Mouse (Mus musculus) CH12.LX (cell line): ENCODE results near the gene Kif13a. TPM values are rescaled to one million over a fixed set of nuclear protein-coding genes. Genes with fewer than 3 reads are reported as not detected.

Experiments
- DNase-seq: peaks from one replicate; pipeline ENCODE4 v3.0.0-alpha.2; 2013; ENCODE audit errors: extremely low read depth
- H3K27ac ChIP-seq: 2 replicates; pipeline ENCODE4 v1.5.1; 2012; ENCODE audit warnings: low read depth, mild to moderate bottlenecking, control low read depth, moderate library complexity; ENCODE audit not compliant: insufficient read depth
- H3K27me3 ChIP-seq: replicated peaks from 2 replicates; pipeline ENCODE3; 2012; ENCODE audit warnings: inconsistent platforms
- H3K36me3 ChIP-seq, 2 experiments: replicated peaks in 1 of 2; 2 replicates each; pipeline versions ENCODE3 to v1.6.1; 2012; ENCODE audit warnings: inconsistent platforms in 1 of 2, low read length in 1 of 2, mild to moderate bottlenecking in 1 of 2, mixed read lengths in 1 of 2, moderate library complexity in 1 of 2; ENCODE audit not compliant: control insufficient read depth in 1 of 2, insufficient read depth in 1 of 2
- H3K4me1 ChIP-seq, 2 experiments: 2 replicates each; pipeline ENCODE4 v1.6.1; 2012; ENCODE audit warnings: inconsistent platforms in 1 of 2, moderate library complexity in 1 of 2; ENCODE audit not compliant: insufficient read depth in 2 of 2, control insufficient read depth in 1 of 2
- H3K4me2 ChIP-seq: 2 replicates; pipeline ENCODE4 v1.6.1; 2012; ENCODE audit warnings: low read depth, mild to moderate bottlenecking, control low read depth; ENCODE audit not compliant: poor library complexity, insufficient read depth, severe bottlenecking
- H3K4me3 ChIP-seq, 3 experiments: fragments of 150-350 bp in 1 of 3; sonication (generic) in 1 of 3; replicated peaks in 1 of 3; 2 replicates each; pipeline versions ENCODE3 to v1.5.1; 2011 to 2012; ENCODE audit warnings: low read depth in 2 of 3, low read length in 2 of 3, mild to moderate bottlenecking in 2 of 3, moderate library complexity in 2 of 3, control low read depth in 1 of 3, improper control_type of control experiment in 1 of 3, inconsistent platforms in 1 of 3, mixed read lengths in 1 of 3; ENCODE audit not compliant: poor library complexity in 1 of 3
- H3K79me2 ChIP-seq: replicated peaks from 2 replicates; pipeline ENCODE4 v1.6.1; 2012; ENCODE audit warnings: mild to moderate bottlenecking, moderate library complexity; ENCODE audit not compliant: control insufficient read depth, poor library complexity, insufficient read depth, severe bottlenecking; ENCODE audit errors: extremely low read depth
- H3K9ac ChIP-seq: 2 replicates; pipeline ENCODE4 v1.6.1; 2012; ENCODE audit warnings: low read depth, mild to moderate bottlenecking, control low read depth, moderate library complexity; ENCODE audit not compliant: insufficient read depth
- H3K9me3 ChIP-seq: replicated peaks from 2 replicates; pipeline ENCODE3; 2012; ENCODE audit warnings: low read length, inconsistent platforms, mixed read lengths
- BHLHE40 ChIP-seq: IDR thresholded peaks from 2 replicates; pipeline ENCODE4 v1.6.1; 2011; ENCODE audit warnings: mild to moderate bottlenecking, low read depth, low read length, improper control_type of control experiment
- CHD1 ChIP-seq: IDR thresholded peaks from 2 replicates; pipeline ENCODE4 v1.6.1; 2012; ENCODE audit warnings: low read depth, low read length, improper control_type of control experiment, inconsistent platforms
- CTCF ChIP-seq, 2 experiments: IDR thresholded peaks in 1 of 2; conservative IDR thresholded peaks in 1 of 2; 2 replicates each; pipeline ENCODE4 v1.5.1; 2011 to 2012; ENCODE audit warnings: low read depth in 2 of 2, low read length in 2 of 2, improper control_type of control experiment in 1 of 2, inconsistent platforms in 1 of 2, mild to moderate bottlenecking in 1 of 2, moderate library complexity in 1 of 2
- E2F4 ChIP-seq: IDR thresholded peaks from 2 replicates; pipeline ENCODE4 v1.6.1; 2011; ENCODE audit warnings: low read depth, low read length, improper control_type of control experiment; ENCODE audit not compliant: insufficient replicate concordance
- ELF1 ChIP-seq: IDR thresholded peaks from 2 replicates; pipeline ENCODE4 v1.6.1; 2014; ENCODE audit warnings: low read depth, mild to moderate bottlenecking, inconsistent platforms, low read length, improper control_type of control experiment
- ETS1 ChIP-seq: conservative IDR thresholded peaks from 2 replicates; pipeline ENCODE4 v1.6.1; 2012; ENCODE audit warnings: low read depth, mild to moderate bottlenecking, inconsistent platforms, low read length, improper control_type of control experiment, moderate library complexity
- HCFC1 ChIP-seq: IDR thresholded peaks from 2 replicates; pipeline ENCODE4 v1.6.1; 2012; ENCODE audit warnings: low read depth, mild to moderate bottlenecking, inconsistent platforms, low read length, improper control_type of control experiment
- IRF4 ChIP-seq: IDR thresholded peaks from 2 replicates; pipeline ENCODE4 v1.6.1; 2014; ENCODE audit warnings: low read depth, mild to moderate bottlenecking, inconsistent platforms, low read length, improper control_type of control experiment
- JUND ChIP-seq: conservative IDR thresholded peaks from 2 replicates; pipeline ENCODE4 v1.6.1; 2011; ENCODE audit warnings: low read depth, low read length, improper control_type of control experiment
- MAFK ChIP-seq: IDR thresholded peaks from 2 replicates; pipeline ENCODE4 v1.6.1; 2011; ENCODE audit warnings: low read length, improper control_type of control experiment; ENCODE audit not compliant: insufficient replicate concordance
- MXI1 ChIP-seq: IDR thresholded peaks from 2 replicates; pipeline ENCODE4 v1.6.1; 2011; ENCODE audit warnings: mild to moderate bottlenecking, low read depth, low read length, improper control_type of control experiment
- MYC ChIP-seq: IDR thresholded peaks from 2 replicates; pipeline ENCODE4 v1.6.1; 2011; ENCODE audit warnings: low read depth, mild to moderate bottlenecking, improper control_type of control experiment, low read length
- NELFE ChIP-seq: IDR thresholded peaks from 2 replicates; pipeline ENCODE4 v1.6.1; 2011; ENCODE audit warnings: low read depth, low read length, improper control_type of control experiment
- RCOR1 ChIP-seq: conservative IDR thresholded peaks from 2 replicates; pipeline ENCODE4 v1.6.1; 2012; ENCODE audit warnings: low read depth, mild to moderate bottlenecking, inconsistent platforms, low read length, improper control_type of control experiment
- SIN3A ChIP-seq: IDR thresholded peaks from 2 replicates; pipeline ENCODE4 v1.6.1; 2012; ENCODE audit warnings: low read length, improper control_type of control experiment, inconsistent platforms
- SMC3 ChIP-seq: IDR thresholded peaks from 2 replicates; pipeline ENCODE4 v1.6.1; 2011; ENCODE audit warnings: low read depth, low read length, improper control_type of control experiment
- TBP ChIP-seq: conservative IDR thresholded peaks from 2 replicates; pipeline ENCODE4 v1.6.1; 2011; ENCODE audit warnings: low read depth, low read length, improper control_type of control experiment
- TCF12 ChIP-seq: IDR thresholded peaks from 2 replicates; pipeline ENCODE4 v1.6.1; 2014; ENCODE audit warnings: low read depth, mild to moderate bottlenecking, inconsistent platforms, low read length, improper control_type of control experiment
- UBTF ChIP-seq: IDR thresholded peaks from 2 replicates; pipeline ENCODE4 v1.6.1; 2012; ENCODE audit warnings: low read depth, mild to moderate bottlenecking, inconsistent platforms, low read length, improper control_type of control experiment, moderate library complexity
- USF2 ChIP-seq: conservative IDR thresholded peaks from 2 replicates; pipeline ENCODE4 v1.6.1; 2011; ENCODE audit warnings: low read depth, low read length, improper control_type of control experiment
- ZKSCAN1 ChIP-seq: IDR thresholded peaks from 2 replicates; pipeline ENCODE4 v1.6.1; 2012; ENCODE audit warnings: low read depth, inconsistent platforms, low read length, improper control_type of control experiment, borderline replicate concordance
- ZNF384 ChIP-seq: IDR thresholded peaks from 2 replicates; pipeline ENCODE4 v1.6.1; 2012; ENCODE audit warnings: low read depth, low read length, improper control_type of control experiment, inconsistent platforms
- dilution Hi-C: fragments of 300-500 bp; cut with MboI; formaldehyde crosslinking; loops from 2 replicates; pipeline ENCODE4 v1.14.3; 2020; ENCODE audit warnings: low sequenced_read_pairs; ENCODE audit not compliant: extremely low pct_unique_long_range_greater_than_20kb, extremely low pct_ligation_motif_present
- in situ Hi-C: fragments of 300-500 bp; cut with MboI; formaldehyde crosslinking; loops from 3 replicates; pipeline ENCODE4 v1.14.3; 2019; ENCODE audit warnings: low sequenced_read_pairs, low pct_ligation_motif_present, low pct_unique_long_range_greater_than_20kb, mixed read lengths
- polyA plus RNA-seq: library from polyadenylated mRNA; unstranded; fragments of >175 nt; gene quantifications from 2 replicates; pipeline ENCODE4 v1.2.1, GENCODE M21; 2012; ENCODE audit warnings: low read depth; ENCODE audit not compliant: insufficient read length
- total RNA-seq, 2 experiments: library from RNA; depleted of rRNA; stranded (reverse); fragments of 300-350 nt in 1 of 2; fragments of >200 nt in 1 of 2; gene quantifications; 2 replicates each; pipeline ENCODE4 v1.2.3; 2012 to 2014

Kif13a gene
- total and polyA plus RNA-seq, 3 experiments = not detected

DNA sequence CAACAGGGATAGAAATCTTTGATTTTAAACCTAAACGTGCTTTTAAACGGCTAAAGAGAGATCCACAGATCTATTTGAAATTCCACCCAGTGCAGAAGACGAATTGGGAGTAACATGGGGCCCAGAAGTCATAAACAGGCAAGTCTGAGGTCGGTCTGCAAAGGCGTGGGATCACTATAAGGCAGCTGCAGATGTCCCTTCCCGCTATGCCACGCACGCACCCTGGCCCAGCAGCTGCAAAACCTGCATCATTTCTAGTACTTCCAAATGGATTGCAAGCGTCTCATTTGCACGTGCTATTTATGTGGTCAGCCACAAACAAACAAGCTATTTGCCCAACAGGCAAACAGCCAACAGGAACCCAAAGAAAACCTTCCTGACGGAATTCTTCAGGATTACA lies 56.9 kb downstream of the Kif13a start:
- peaks cover 0 to 6% of the 10 kb centered on the region in 2 experiments; a peak in 2 of 4 replicates for H3K4me1 ChIP-seq
- H3K27ac ChIP-seq = no peak overlapping the region
- no peaks in the 10 kb centered on the region for H3K27me3 ChIP-seq
- H3K9me3 ChIP-seq = no peaks in the 10 kb centered on the region
- H3K4me2 ChIP-seq = no peak overlapping the region
- H3K9ac ChIP-seq = no peak overlapping the region
- no peaks in the 10 kb centered on the region for H3K36me3 ChIP-seq
- in situ Hi-C loops = no loop called here
- no peak for TF ChIP-seq HCFC1
- TF ChIP-seq CHD1 = no peak
- TF ChIP-seq MYC = no peak
- TF ChIP-seq, all 38 proteins: peak for 0
- dilution Hi-C loops = no loop called here
- no peaks in the 10 kb centered on the region for H3K79me2 ChIP-seq
- no peak overlapping the region for H3K4me3 ChIP-seq
- no peak for DNase-seq

- no peak overlapping the region for H3K4me2 ChIP-seq
- no peak overlapping the region for H3K4me3 ChIP-seq
- no peak overlapping the region for H3K9ac ChIP-seq
- H3K9me3 ChIP-seq = no peaks in the 10 kb centered on the region
- no peaks in the 10 kb centered on the region for H3K27me3 ChIP-seq
- no peak for DNase-seq
- no peaks in the 10 kb centered on the region for H3K36me3 ChIP-seq
- dilution Hi-C loops = no loop called here
- TF ChIP-seq UBTF (no peak), SMC3 (peak; percentile 14; the same call in 1 of the 2 replicates), CTCF (conservative IDR thresholded peaks at IDR 0.05 in 1 of 2, IDR thresholded peaks at IDR 0.05 in 1 of 2; ENCODE audit: low read depth in 2 of 2, low read length in 2 of 2) (peak in 1 of 2 experiments; percentile 39; a peak in 2 of 4 replicates), SIN3A (no peak)
- TF ChIP-seq, all 38 proteins: peak for 2
- Histone ChIP-seq H3K4me1 (peaks cover 0 to 6% of the 10 kb centered on the region in 2 experiments; a peak in 2 of 4 replicates), H3K27ac (no peak overlapping the region), H3K79me2 (no peaks in the 10 kb centered on the region)
- in situ Hi-C loops = no loop called here
Measured at GRCm38 (mm10) chr13:46872194-46872593, 57.5 kb downstream of the Kif13a start.

- Histone ChIP-seq H3K79me2 (no peaks in the 10 kb centered on the region), H3K9me3 (no peaks in the 10 kb centered on the region), H3K4me1 (peaks cover 0 to 6% of the 10 kb centered on the region in 2 experiments; a peak in 2 of 4 replicates), H3K27me3 (no peaks in the 10 kb centered on the region), H3K27ac (no peak overlapping the region), H3K36me3 (no peaks in the 10 kb centered on the region), H3K9ac (no peak overlapping the region), H3K4me2 (no peak overlapping the region), H3K4me3 (no peak overlapping the region)
- dilution Hi-C loops = no loop called here
- no peak for TF ChIP-seq ZKSCAN1
- TF ChIP-seq SIN3A = no peak
- no peak for TF ChIP-seq MAFK
- TF ChIP-seq MXI1 = no peak
- TF ChIP-seq E2F4 = no peak
- TF ChIP-seq ETS1 = no peak
- no peak for TF ChIP-seq MYC
- TF ChIP-seq SMC3 = no peak
- TF ChIP-seq NELFE = no peak
- no peak for TF ChIP-seq TBP
- TF ChIP-seq TCF12 = no peak
- no peak for TF ChIP-seq USF2
- no peak for TF ChIP-seq BHLHE40
- TF ChIP-seq CHD1 = no peak
- no peak for TF ChIP-seq RCOR1
- no peak for TF ChIP-seq JUND
- no peak for TF ChIP-seq ZNF384
- no peak for TF ChIP-seq ELF1
- TF ChIP-seq IRF4 = no peak
- in situ Hi-C loops = no loop called here
- no peak for DNase-seq
Measured at GRCm38 (mm10) chr13:46869464-46869863, 60.2 kb downstream of the Kif13a start.
